Mouse (Mus musculus): ENCODE results near the gene Tbc1d30.

Gene Tbc1d30

DNA sequence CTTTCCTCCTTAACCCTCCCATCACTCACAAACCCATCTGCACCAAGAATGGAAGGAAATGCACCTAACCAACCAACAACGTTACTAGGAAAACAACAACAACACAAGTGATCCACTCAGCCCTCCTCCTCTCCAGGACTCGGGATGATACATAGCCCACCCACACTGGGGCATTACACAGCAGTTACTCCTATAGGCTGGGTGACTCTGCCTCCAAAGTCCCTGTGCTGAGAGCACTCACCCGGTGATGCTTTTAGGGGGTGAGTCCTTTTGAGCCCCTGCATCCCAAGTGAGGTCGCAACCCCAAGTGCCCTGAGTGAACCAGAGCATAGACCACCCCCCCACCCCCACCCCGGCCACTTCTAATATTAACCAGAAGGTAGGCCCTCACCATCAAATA lies 123.7 kb downstream of the Tbc1d30 start:
- DNase-seq (ENCODE audit: low read depth, low spot score) = no peak

DNA sequence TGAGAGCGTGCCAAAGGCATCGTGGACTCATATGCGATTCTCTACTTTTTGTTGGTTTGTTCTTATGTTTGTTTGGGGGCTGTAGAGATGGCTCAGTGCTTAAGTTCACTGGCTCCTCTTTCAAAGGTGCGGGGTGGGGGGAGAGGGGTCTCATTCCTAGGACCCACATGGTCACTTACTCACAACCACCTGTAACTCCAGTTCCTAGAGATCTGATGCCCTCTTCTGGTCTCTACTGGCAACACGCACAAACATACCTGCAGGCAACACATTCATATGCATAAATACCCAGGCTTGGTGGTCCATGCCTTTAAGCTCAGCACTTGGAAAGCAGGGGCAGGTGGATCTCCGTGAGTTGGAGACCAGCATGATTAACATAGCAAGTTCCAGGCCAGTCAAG lies 125.4 kb downstream of the Tbc1d30 start:
- DNase-seq (ENCODE audit: low read depth, low spot score) = no peak

DNA sequence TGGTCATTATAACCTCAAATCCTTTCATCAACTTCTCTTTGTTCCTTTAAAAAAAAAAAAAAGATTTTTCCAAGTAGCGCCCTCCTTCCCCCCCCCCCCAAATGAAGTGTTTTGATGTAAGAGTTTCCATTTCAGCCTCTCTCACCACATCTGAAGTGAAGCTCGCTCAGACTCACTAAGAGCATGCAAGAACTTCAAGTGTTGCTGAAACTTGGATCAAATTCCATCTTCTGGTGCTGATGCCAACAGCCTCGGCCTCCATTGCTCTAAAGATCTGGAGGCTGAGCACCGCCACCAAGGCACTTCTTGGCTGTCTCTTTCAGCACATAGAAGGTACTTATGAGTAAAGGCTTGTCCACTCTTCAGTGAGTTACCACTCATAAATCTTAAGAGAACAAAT lies 128.2 kb downstream of the Tbc1d30 start:
- DNase-seq (ENCODE audit: low read depth, low spot score) = no peak

DNA sequence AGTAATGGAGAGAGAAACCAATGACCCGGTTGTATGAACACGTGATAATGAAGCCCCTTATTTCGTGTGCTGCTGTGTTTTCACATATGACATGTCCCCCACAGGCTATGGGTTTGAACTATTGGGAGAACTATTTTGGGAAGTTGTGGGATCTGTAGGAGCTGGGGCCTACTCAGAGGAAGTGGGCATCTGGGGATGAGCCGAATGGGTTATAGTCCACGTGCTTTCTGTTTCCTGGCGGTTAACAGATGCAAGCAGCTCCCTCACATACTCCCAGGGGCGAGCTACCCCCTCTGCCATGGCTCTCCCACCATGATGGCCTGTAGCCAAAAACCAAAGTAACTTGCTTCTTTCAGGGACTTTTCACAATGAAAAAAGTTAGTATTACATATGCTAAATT lies 132.5 kb downstream of the Tbc1d30 start:
- no peak for DNase-seq (ENCODE audit: low read depth, low spot score)

DNA sequence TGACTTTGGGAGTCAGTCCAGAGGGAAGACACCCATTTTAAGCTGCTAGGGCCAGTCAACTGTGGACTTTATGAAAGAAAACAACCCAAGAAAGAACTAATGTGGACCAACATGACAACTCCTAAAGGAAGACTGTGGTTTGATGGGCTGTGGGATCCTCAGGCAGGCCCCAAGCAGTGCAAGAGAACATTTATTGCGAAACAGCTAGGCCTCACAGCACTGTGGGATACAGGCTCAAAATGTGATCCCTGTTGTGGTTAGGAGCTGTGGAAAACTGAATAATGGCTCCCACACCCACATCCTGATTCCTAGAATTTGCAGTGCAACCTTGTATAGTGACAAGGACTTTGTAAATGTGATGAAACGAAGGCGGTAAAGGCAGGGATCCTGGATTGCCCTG lies 134.3 kb downstream of the Tbc1d30 start:
- DNase-seq (ENCODE audit: low read depth, low spot score) = no peak
